Mouse (Mus musculus): ENCODE measurements around the gene Mark3.
A peak's percentile ranks its signal among the peaks of the same experiment; 100 is the strongest.
"Not testable (repeated sequence)": the region's sequence is repeated elsewhere in the genome, so short reads cannot be mapped to it uniquely, and the experiment has no call there.

Gene Mark3

GRCm38 (mm10) chr12:111652953-111653352 lies 78.6 kb downstream of the Mark3 start:
- no peak for DNase-seq (ENCODE audit: low spot score in 2 of 2)

GRCm38 (mm10) chr12:111653434-111653833 lies 79.1 kb downstream of the Mark3 start:
- DNase-seq (ENCODE audit: low spot score in 2 of 2): no peak

GRCm38 (mm10) chr12:111655695-111656094 lies 81.4 kb downstream of the Mark3 start:
- no peak for DNase-seq (ENCODE audit: low spot score in 2 of 2)

- no peak for DNase-seq (ENCODE audit: low spot score in 2 of 2)
Measured at GRCm38 (mm10) chr12:111659331-111659730, 85.0 kb downstream of the Mark3 start.

GRCm38 (mm10) chr12:111660628-111661027 lies 86.3 kb downstream of the Mark3 start:
- no peak for DNase-seq (ENCODE audit: low spot score in 2 of 2)

- DNase-seq (ENCODE audit: low spot score in 2 of 2): not testable (repeated sequence)
Measured at GRCm38 (mm10) chr12:111661554-111661953, 87.2 kb downstream of the Mark3 start.

GRCm38 (mm10) chr12:111663228-111664143 lies 89.2 kb downstream of the Mark3 start:
- DNase-seq (ENCODE audit: low spot score in 2 of 2): no peak

GRCm38 (mm10) chr12:111664144-111664634 lies 89.9 kb downstream of the Mark3 start:
- no peak for DNase-seq (ENCODE audit: low spot score in 2 of 2)

GRCm38 (mm10) chr12:111665041-111665880 lies 90.9 kb downstream of the Mark3 start:
- DNase-seq (ENCODE audit: low spot score in 2 of 2): no peak

- DNase-seq (ENCODE audit: low spot score in 2 of 2): no peak
Measured at GRCm38 (mm10) chr12:111666380-111666779, 92.1 kb downstream of the Mark3 start.

GRCm38 (mm10) chr12:111667421-111667820 lies 93.1 kb downstream of the Mark3 start:
- no peak for DNase-seq (ENCODE audit: low spot score in 2 of 2)

- peak; percentile 89 to 90 for DNase-seq (ENCODE audit: low spot score in 2 of 2)
Measured at GRCm38 (mm10) chr12:111668457-111668912, 94.2 kb downstream of the Mark3 start.

- DNase-seq (ENCODE audit: low spot score in 2 of 2): peak in 1 of 2 experiments; percentile 48
Measured at GRCm38 (mm10) chr12:111669000-111669788, 94.9 kb downstream of the Mark3 start.

- DNase-seq (ENCODE audit: low spot score in 2 of 2): no peak
Measured at GRCm38 (mm10) chr12:111669961-111670360, 95.6 kb downstream of the Mark3 start.

- DNase-seq (ENCODE audit: low spot score in 2 of 2): no peak
Measured at GRCm38 (mm10) chr12:111670371-111670971, 96.1 kb downstream of the Mark3 start.

- DNase-seq (ENCODE audit: low spot score in 2 of 2): no peak
Measured at GRCm38 (mm10) chr12:111670976-111671375, 96.7 kb downstream of the Mark3 start.

- peak in 1 of 2 experiments; percentile 29 for DNase-seq (ENCODE audit: low spot score in 2 of 2)
Measured at GRCm38 (mm10) chr12:111671431-111671902, 97.1 kb downstream of the Mark3 start.

GRCm38 (mm10) chr12:111672176-111672575 lies 97.9 kb downstream of the Mark3 start, which contains the start of gene Ckb:
Gene Ckb (minus strand): TSS chr12:111672338.
- DNase-seq (ENCODE audit: low spot score in 2 of 2): peak; percentile 44 to 56

GRCm38 (mm10) chr12:111672581-111672980 lies 98.3 kb downstream of the Mark3 start:
- peak in 1 of 2 experiments; percentile 37 for DNase-seq (ENCODE audit: low spot score in 2 of 2)

- no peak for DNase-seq (ENCODE audit: low spot score in 2 of 2)
Measured at GRCm38 (mm10) chr12:111674850-111675486, 100.6 kb downstream of the Mark3 start.

Measured in urinary bladder, adult 18-20 months (tissue).